Mouse (Mus musculus) bone marrow, adult 2 months (tissue): ENCODE data around the gene Ephb1.

Experiments
- CTCF ChIP-seq: fragments of 200-500 bp; IDR thresholded peaks from 2 replicates; pipeline ENCODE4 v1.5.1; 2011; ENCODE audit warnings: low read length, control low read depth; ENCODE audit not compliant: control insufficient read depth, insufficient read depth
- POLR2A ChIP-seq: fragments of 200-500 bp; IDR thresholded peaks from 2 replicates; pipeline ENCODE4 v1.6.1; 2011; ENCODE audit warnings: low read depth, mild to moderate bottlenecking, control low read depth, low read length, borderline replicate concordance; ENCODE audit not compliant: control insufficient read depth

GRCm38 (mm10) chr9:101945814-101946213 lies 408.7 kb downstream of the Ephb1 start:
- TF ChIP-seq POLR2A (no peak), CTCF (no peak)
